Mouse (Mus musculus) cerebellum, adult 11-12 months (tissue): ENCODE data around the gene Ndufv1.
A peak's percentile ranks its signal among the peaks of the same experiment; 100 is the strongest.
"Not testable (repeated sequence)": the region's sequence is repeated elsewhere in the genome, so short reads cannot be mapped to it uniquely, and the experiment has no call there.

Experiments used
- DNase-seq: peaks from one replicate; pipeline ENCODE4 v3.0.0; 2022

Ndufv1 gene

DNA sequence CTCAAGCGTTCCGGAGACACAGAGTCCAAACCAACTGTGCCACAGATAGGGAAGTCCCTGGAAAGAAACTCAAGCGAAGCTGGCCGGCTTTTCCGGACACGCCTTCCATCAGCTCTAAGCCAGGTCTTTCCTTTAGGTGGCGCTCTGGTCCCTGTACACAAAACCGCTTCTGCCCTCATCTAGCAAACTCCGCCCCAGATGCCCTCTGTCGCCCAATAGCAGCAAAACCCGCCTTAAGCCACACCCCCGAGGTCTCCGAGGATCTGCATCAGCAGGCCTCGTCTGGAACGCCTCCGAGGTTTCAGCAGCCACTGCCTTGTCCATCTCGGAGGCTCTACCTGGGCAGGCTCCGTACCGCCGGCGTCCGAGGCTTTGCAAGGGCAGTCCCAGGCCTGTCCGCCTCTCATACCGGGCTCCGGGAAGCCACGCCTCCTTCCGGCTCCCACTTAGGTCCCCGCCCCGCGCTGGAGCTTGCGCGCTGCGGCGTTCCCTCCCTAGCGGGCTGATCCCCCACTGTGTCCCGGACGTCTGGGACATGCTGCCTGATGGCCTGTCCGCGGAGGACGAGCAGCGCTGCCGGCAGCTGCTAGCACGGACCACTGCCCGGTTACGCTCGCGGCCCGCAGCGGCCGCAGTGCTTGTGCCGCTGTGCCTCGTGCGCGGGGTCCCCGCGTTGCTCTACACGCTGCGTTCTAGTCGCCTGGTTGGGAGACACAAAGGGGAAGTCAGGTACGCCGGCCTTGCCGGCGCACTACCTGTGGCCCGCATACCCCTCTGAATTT, 12.3 kb downstream of the Ndufv1 start, which contains the start of the genes Nudt8 and Gm49405:
Nudt8 (plus strand) TSS at position 462 of the 782 bp plus-strand sequence.
Gm49405 (plus strand) TSS at position 508 of the 782 bp plus-strand sequence.
- DNase-seq: peak; percentile 98

DNA sequence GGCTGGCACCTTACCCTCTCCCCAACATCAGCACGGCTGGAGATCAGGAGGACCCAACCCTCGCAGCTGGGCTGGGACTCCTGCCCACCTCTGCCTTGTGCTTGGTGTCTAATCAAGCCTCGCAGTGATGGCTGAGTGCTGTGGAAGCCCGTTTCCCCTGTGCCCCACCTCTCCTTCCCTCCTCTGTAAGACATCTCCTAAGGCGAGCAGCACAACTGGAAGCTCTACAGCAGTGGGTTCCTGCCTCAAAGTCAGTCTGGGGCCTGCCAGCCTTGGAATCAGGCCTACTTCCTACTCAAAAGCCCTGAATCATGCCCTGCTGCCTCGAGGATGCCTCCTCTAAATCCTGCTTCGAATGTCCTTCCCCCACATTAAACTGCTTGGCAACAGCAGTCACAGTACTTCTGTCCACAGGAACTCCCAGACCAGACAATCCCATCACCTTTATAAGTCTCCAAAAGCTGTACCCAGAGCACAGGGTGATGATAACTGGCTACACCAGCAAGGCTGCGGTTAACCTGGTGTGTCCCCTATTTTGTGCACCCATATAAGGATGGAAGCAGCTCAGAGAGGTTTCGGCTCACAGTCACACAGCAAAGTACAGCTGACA, 13.4 kb downstream of the Ndufv1 start:
- DNase-seq: no peak

DNA sequence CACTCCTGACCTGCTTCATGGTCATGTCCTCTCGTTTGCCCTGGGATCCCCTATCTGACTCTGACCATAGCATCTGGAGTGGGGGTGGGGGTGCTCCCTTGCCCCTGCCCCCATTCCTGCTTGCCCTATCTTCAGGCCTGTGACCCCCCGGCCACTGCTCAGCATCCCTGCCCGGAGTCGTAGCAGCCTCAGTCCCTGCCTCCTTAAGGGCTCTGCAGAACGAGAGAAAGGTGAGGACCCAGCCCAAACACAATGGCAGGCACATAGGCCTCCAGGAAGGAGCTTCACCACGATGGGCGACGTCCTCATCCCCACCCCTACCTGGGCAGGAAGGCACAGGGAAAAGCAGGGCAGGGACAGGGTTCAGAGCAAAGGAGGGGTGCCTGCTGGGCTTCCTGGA, 14.3 kb downstream of the Ndufv1 start:
- DNase-seq: no peak

DNA sequence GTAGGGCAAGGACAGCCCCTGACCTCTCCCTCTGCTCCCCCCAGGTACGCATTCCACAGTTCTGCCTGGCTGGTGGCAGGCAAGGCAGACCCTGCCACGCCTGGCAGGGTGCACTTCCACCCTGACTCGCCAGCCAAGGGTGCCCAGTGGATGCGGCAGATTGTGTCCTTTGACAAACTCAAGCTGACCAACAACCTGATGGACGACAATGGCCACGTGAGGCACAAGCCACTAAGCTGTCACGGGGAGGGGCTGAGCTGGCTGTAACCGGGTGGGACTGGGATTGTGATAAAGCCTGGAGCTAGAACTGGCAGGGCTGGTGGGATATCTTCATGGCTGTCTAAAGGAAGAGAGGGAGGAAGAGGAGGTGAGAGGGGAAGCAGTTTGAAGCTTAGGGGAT, 15.4 kb downstream of the Ndufv1 start:
- no peak for DNase-seq

DNA sequence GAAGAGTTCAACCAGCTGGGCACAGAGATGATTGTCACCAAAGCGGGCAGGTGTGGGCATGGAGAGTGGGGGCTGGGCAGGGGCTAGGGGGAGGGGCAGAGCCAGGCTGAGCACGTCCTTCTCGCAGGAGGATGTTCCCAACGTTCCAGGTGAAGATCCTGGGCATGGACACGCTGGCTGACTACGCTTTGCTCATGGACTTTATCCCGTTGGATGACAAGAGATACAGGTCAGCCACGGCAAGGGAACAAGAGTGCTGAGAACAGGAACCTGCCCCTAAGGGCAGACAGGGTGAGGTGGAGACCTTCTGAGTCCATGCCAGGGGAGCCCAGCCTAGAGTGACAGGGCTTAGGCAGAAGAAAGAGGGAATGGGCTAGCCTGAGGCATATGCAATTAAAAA, 15.9 kb downstream of the Ndufv1 start:
- DNase-seq: no peak

DNA sequence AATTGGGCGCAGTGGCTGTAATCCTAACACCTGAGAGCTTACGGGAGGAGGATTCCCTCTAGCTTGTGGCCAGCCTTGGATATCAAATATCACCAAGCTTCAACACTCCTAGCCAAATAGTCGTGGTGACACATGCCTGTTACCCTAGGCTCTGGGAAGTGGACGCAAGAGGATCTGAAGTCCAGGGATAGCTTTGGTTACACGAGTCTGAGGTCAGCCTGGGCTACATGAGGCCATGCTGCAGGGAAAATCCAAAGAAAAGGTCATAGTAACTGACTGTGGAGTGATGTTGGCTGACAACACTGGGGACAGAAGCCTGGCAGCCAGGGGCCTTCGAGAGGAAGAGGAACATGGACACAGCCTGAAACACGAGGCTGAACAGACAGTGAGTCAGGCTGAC, 16.5 kb downstream of the Ndufv1 start:
- DNase-seq: no peak

DNA sequence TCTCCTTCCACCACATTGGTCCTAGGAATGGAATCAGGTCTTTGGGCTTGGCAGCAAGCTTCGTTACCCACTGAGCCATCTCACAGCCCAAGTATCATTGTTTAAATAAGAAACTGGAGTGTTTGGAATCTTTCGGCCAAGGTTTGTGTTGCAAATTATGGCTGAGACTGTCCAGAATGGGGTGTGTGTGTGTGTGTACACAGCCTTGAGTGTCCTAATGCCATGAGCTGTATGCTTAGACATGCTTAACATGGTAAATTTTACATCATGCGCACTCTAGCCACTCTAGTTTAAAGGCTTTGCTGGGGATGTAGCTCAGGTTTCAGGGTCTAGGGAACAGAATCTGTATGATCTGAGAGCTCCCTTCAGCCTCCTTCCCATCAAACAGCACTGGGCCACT, 17.1 kb downstream of the Ndufv1 start:
- DNase-seq: no peak

DNA sequence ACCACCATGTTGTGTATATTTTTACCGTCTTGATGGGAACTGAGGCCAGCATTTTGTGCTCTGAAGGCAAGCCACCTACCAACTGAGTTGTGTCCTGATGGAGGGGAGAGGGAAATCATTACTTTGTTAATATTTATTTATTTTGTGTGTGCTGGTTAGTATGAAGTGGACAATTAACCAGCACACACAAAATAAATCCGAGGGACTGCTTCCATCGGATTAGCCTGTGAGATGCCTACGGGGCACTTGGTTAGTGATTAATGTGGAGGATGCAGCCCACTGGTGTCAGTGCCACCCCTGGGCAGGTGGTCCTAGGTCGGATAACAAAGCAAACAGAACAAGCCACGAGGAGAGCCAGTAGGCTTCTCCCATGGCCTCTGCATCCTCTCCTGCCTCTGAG, 17.7 kb downstream of the Ndufv1 start:
- no peak for DNase-seq

DNA sequence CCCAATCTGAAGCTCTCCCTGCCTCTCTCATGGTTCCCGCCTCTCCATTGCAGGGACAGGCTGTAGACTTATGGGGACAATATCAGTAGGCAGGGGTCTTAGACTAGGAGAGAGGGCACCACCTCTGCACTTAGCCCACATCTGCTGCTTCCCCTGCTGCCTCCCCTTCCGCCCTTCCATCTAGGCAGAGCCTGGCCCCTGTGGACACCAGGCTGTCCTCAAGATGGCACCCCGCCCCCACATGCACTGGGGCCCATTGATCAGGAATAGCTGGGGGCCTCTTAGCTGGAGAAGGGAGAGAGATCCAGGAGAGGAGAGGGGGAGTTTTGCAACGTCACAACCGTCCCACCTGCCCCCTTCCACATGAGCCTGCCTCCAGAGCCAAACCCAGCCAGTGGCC, 20.2 kb downstream of the Ndufv1 start, which contains the start of gene Tbx10:
Tbx10 (plus strand) TSS at position 337 of the 400 bp plus-strand sequence.
- DNase-seq: no peak

DNA sequence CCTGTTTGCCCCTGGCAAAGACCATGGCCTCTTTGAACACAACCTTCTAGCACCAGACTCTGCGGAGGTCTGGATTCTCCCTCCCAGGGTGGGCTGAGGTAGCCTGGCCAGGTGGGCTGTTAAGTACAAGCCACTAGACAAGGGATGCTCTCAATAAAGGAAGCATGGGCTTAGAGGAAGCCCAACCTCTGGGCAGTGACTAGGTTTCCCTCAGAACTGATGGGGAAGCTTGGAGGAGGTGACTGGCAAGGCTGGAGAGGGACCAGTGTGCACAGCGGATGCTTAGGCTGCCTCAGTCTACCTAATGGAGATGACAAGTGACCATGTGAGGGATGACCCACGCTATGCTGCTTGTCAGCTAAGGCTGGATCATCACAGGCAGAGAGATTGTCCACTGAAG, 20.6 kb downstream of the Ndufv1 start:
- DNase-seq: no peak

DNA sequence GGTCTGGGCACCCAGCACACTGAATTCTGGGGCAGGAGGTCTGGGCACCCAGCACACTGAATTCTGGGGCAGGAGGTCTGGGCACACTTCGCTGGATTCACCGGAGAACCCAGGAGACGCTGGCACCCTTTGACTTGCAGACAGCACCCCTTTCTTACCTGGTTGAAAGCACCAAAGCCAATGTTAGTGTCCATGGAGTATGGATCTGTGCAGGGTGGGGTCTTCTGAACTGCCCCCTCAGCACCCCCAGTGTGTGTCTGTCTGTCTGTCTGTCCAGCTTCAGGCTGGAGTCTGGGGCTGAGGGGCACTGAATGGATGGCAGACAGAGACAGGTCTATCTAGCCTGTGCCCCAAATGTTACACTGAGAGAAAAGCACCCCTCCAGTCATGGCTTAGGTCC, 21.0 kb downstream of the Ndufv1 start:
- no peak for DNase-seq

DNA sequence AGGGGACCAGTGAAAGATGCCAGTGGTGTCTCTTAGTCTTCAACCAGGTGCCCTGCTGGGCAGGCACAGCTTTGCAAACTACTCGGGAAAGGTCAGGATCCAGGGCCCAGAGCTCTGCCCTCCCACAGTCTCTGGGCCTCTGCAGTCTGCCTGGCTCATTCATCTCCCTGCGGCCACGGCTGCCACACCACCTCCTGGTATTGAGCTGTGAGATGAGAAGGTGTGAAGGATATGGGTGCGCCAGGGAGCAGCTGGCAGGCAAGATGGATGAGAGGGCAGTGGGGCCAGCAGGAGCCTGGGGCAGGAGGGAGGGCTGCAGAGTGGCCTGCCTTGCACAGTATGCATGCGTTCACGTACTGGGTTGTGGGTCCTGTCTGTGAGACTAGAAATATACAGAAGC, 21.8 kb downstream of the Ndufv1 start:
- no peak for DNase-seq

DNA sequence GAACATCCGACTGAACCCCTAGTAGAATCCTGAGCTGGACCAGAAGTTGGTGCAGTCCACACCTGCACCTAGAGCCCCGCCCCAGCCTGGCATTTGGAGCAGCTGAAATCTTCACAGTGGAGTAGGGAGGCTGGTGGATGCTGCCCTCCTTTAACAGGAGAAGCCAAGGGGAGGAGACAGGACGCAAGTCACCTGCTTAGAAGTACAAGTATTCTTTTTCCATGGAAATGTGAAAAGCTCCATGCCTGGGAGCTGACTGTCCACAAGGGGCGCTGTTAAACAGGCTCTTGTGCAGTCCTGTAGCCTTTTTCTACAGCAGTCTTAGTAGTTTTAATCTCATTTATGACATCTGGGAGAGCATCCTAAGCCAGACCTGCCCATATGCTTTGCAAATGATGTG, 23.9 kb downstream of the Ndufv1 start:
- no peak for DNase-seq

DNA sequence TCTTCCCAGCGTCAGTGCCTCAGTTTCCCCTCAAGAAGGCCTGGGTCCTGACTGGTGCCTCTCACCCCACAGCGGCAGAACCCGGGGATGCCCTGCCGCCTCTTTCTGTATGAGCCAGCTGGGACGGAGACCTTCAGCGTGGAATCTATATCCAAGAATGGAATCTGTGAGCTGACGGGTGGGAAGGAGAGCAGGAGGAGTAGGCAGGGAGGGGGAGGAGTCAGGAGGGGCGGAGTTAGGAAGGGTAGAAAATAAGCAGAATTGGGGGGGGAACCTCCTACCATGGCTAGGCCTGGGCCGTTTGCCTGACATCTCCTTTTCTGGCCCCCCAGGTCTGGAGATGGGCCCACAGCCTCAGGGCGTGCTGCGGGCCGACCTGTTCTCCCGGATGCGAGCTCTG, 24.5 kb downstream of the Ndufv1 start:
- DNase-seq: no peak

DNA sequence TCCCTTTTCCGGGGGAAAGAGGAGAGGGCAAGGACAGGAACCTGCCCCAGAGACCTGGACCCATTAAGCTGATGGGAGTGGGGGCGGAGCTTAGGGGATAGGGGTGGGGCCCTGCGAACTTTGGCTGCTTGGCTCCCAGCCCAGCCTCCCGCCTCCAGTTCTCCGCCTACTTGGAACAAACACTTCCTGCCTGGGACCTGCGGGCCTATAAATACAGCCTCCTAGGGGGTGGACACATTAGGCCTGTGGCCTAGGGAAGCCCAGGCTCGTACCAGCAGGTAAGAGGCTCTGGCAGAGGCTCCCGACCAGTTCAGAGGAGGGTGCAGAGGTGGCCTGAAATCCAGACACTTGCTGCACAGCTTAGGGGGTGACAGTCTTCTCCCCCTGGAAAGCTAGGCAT, 26.3 kb downstream of the Ndufv1 start, which contains the start of gene Acy3:
Acy3 (plus strand) TSS at position 237 of the 400 bp plus-strand sequence.
- peak; percentile 25 for DNase-seq

DNA sequence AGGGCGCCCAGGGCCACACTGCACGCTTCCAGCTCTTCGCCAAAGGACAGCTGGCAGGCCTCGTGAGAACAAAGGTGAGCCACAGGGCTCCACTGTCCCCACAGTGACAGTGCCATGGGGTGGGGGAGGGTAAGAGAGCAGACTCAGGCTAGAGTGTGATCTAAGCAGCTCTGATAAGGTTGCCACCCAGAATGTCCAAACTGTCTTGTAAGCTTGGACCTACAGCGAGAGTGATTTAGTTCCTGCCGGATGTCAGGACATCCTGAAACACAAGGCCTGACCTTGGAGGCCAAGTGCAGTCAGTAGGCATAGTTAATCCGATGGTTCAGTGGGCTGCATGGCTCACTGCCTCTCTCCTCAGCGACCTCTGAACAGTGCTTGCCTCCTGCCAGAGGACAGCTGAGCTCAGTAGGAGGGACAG, 27.3 kb downstream of the Ndufv1 start:
- DNase-seq: no peak

DNA sequence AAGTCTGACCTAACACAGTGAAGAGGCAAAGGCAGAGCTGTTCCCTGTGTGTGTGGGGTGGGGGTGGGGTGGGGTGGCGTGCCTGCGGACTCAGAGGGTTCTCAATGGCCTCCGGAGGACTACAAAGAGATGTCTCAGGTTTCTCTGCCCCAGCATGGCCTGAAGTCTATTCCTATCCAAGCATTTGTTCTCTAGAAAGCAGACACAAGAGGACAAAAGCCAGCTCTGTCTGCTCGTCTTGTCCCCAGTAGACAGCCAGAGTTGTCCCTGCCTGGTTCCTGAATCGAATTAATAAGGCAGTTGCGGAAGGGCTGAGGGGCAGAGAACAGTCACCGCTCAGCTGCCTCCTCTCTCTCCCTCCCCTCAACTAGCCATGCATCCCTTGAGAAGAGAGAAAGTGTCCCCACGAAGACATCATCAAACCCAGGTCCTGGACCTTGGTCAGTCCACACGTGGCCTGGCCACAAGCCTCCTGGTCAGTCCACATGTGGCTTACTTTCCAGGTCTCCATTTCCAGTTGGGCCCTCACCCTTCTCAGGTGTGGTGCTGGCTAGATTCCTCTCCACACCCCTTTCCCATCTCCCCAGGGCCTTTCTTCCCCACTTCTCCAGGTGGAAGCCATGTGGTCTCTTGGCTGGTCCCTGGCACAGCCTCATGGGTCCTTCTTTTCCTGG, 28.9 kb downstream of the Ndufv1 start:
- no peak for DNase-seq

DNA sequence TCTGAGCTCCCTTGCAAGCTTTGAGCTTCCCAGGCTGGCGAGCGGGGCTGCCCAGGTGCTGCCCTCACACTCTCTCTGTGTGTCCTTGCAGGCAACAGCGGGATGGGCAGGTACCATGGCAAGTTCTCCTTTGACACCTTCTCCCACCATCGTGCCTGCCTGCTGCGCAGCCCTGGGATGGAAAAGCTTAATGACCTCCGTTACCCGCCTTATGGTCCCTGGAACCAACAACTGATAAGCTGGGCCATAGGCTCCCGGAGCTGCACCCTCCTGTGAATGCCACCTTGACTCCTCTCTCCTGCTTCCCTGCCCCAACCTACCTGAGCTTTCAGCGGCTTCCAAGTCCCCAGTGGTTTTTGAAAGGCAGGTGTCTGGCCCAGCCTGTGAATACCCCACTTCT, 31.7 kb downstream of the Ndufv1 start:
- DNase-seq: no peak

DNA sequence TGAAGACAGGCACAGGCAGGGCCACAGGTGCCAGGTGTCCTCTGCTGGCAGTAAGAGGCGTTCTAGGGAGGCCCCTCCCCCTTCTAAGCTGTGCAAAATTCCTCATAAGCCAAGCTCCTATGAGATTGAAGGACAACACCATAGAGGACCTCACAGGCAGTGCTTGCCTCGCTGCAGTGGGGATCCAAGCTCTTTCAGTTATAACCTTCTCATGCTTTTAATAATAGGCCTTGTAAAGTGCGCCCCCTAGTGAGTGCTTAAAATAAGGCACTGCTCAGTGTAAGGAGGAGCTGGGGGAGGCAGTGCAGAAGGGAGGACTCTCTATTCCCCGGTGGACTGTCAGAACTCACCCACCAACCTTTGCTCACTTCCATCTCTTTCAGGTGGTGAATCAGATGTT, 32.3 kb downstream of the Ndufv1 start:
- DNase-seq: peak; percentile 69

DNA sequence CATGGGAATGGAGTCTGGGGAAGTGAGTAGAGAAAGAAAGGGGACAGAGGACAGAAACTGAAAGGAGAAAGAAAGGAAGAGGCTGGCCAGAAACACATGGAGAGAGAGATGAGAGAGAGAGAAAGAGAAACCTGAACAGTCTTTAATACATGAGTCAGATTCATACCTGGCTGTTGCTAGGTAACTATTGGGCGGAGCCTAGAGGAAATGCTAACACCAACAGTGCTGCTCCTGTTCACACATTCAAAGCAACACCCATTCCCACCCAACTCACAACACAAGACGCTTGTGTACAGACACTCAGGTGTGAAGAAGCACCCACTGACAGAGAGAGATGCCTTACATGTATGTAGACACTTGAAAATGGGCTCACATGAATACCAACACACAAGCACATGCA, 36.7 kb downstream of the Ndufv1 start:
- DNase-seq: no peak

DNA sequence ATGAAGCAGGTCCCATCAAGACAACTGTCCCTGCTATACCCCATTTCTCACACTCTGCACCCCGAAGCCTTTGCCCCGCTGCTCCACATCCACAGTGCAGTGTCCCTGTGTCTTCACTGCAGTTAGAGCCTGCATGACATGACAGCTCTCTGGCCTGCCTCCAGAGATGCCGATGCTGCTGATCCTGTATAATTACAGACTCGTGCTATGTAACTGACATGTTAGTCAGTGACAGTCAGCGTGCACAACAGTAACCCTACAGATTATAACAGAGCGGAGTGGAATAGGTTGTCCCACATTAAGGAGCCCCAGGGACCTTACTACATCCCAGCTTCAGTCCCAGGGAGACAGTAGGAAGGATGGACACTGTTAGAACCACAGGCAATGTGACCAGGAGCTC, 38.0 kb downstream of the Ndufv1 start:
- not testable (repeated sequence) for DNase-seq

DNA sequence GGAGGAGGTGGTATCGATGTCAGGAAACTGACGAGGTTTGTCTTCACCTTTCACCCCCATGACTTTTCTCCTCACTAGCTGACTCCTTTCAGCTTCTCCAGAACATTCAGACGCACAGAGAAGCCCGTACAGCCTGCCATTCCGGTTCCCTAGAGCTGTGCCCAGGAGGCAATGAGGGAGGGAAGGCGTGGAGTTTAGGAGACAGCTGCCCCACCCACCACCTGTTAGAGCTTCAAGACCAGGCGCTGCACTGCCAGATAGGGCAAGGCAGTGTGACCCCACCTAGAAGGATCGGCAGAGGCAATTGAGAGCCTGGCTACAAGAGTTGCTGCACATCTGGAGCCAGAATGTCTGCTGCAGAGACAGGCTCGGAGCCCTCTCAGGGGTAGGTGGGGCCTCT, 40.4 kb downstream of the Ndufv1 start, which contains the start of gene Aldh3b2:
Aldh3b2 (plus strand) TSS at position 100 of the 400 bp plus-strand sequence.
- DNase-seq: no peak

DNA sequence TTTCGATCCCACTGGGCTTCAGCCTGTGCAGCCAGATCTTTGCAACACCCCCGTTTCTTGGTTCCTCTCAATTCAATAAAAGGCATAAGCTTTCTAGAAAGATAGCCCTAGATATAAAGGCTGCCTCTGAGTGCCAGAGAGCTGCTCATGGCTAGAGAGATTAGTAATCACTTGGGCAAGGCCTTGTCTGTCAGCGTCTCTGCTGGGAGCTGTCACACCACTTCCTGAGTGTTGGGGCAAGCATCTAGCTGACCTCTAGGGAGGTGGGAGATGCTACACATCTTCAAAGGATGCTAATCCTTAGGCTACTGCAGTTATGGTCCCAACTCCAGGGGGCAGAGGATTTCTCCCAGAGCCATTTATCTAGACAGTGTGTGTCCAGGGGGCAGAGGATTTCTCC, 45.3 kb downstream of the Ndufv1 start:
- DNase-seq: no peak
